Mouse (Mus musculus): ENCODE results near the gene Otor. TPM values are rescaled to one million over a fixed set of nuclear protein-coding genes. Genes with fewer than 3 reads are reported as not detected.

Otor gene
- total RNA-seq, 2 experiments from 2014 or later = not detected

GRCm38 (mm10) chr2:143117453-143117852 is 39.2 kb downstream of the Otor start:
- DNase-seq (ENCODE audit: extremely low spot score in 1 of 2, low spot score in 1 of 2) = peak in 1 of 2 experiments; percentile 33

- no peak for DNase-seq (ENCODE audit: extremely low spot score in 1 of 2, low spot score in 1 of 2)
Measured at GRCm38 (mm10) chr2:143118221-143118620, 39.9 kb downstream of the Otor start.

DNA sequence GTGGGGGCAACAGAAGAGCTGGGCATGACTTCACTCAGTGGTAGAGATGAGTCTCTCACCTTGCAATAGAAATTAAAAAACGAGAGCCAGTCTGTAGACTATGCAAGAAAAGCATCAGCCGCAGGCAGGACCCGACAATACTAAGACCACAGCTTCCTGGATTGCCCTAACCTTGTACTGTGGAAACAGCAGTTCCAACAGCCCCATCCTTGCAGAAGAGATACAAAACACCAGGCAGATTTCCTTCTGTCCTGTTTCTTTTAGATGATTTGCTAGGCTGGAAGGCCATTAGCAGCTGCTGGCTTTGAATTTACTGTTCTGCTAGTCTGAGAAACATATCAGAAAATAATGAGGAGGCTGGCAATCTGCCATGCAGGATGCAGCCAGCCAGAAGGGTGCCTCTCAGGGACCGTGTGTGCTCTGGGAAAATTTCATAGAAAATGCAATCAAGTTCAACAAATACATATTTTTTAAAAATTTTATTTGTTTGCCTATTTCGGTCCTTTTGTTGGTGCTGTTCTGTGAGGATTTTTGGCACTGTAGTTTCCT is 52.9 kb downstream of the Otor start:
- DNase-seq (ENCODE audit: extremely low spot score in 1 of 2, low spot score in 1 of 2) = peak in 1 of 2 experiments; percentile 33

Other genes with a start within 250 kb of the Otor start
- 1 to 10 TPM; 7.9 to 9.4 TPM for gene Kif16b, start 176.9 kb upstream of the Otor start, total RNA-seq (2021)
- gene Snrpb2, start 15.4 kb upstream of the Otor start, total RNA-seq (2021) = 10 to 100 TPM; 35.6 to 41.2 TPM

Data from layer of hippocampus, postnatal 25 days (tissue).